Mouse (Mus musculus) left cerebral cortex, postnatal 14 days (tissue): ENCODE results near the gene Gm6904. TPM values are rescaled to one million over a fixed set of nuclear protein-coding genes. Genes with fewer than 3 reads are reported as not detected.

Experiments
- total RNA-seq, 2 experiments: library from RNA; stranded (reverse); gene quantifications; 2 replicates each; pipeline ENCODE4 v1.2.3; 2021

Gene Gm6904
- total RNA-seq, 2 experiments from 2014 or later: not detected

Other genes starting within 250 kb of the Gm6904 start
- gene 1700129C05Rik, start 117.3 kb downstream of the Gm6904 start, total RNA-seq: not detected
- gene Gm5142, start 81.5 kb downstream of the Gm6904 start, total RNA-seq: not detected
- gene Rcbtb1, start 59.0 kb downstream of the Gm6904 start, total RNA-seq: 10 to 100 TPM; 20.9 to 23.8 TPM
- not detected for gene Phf11a, start 37.3 kb upstream of the Gm6904 start, total RNA-seq
- gene Phf11b, start 81.1 kb upstream of the Gm6904 start, total RNA-seq: not detected
- gene Phf11d, start 105.3 kb upstream of the Gm6904 start, total RNA-seq: under 1 TPM; 0.35 to 0.51 TPM
- under 1 TPM; 0.42 to 0.49 TPM for gene Phf11c, start 135.2 kb upstream of the Gm6904 start, total RNA-seq
- 1 to 10 TPM; 3.9 to 4.9 TPM for gene Setdb2, start 180.7 kb upstream of the Gm6904 start, total RNA-seq
- gene Cab39l, start 180.8 kb upstream of the Gm6904 start, total RNA-seq: 10 to 100 TPM; 19.1 to 19.8 TPM